ENCODE assay signal across 8 mouse cellular contexts in the genomic region with DNA sequence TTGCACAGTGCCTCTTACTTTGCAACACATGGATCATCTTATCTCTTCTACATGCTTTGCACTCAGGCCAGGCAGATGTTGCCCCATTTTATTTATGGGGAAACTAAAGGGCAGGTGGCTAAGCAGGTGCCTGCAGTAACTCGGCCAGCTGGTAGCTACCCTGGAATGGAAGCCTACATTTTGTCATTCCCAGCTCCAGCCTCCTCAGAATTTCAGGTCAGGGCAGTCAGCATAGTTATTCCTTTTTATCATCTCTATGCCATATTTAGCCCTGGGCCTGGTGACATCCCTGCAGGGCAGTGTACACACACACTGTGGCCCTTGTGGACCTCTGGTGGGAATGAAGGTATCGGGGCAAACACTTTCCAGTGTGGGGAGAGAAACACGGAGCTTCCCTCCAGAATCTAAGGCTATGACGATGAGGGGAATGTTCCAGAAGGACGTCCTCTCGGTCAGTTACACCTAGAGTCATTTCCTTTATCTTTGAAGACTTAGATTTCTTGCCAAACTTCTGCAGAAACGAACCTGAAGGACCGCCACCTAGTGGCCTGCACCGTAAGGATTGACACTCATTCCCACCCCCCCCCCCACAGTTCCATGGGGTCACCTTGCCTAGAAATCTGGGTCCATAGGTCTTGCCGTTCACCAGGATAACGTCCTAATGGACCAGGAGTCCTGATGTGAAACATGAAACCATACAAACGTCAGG.
DNase-seq lines count a peak whose midpoint lies in the region; ATAC-seq lines count a peak whose summit lies in the region.
"Had no signal": no experiment of that assay in that cellular context is flagged by ENCODE, and none has a peak within 500 bp of the region (broad histone marks: within the 10 kb centered on the region; RNA-seq: fewer than 3 reads in every experiment).

No protein-coding gene starts in this region.

- no peaks in the 10 kb centered on the region for H3K36me3 ChIP-seq in liver, embryonic 11.5 days (ENCODE audit: control insufficient read depth, insufficient read depth, low read length)
- H3K36me3 ChIP-seq: midbrain, embryonic 12.5 days had no signal

- H3K4me1 ChIP-seq in liver, embryonic 11.5 days (replicated peaks; ENCODE audit: control insufficient read depth, insufficient read depth, low read length), result 0 out of 2 replicates have a peak, but pooled peaks cover 2% of the 10 kb centered on the region
- H3K4me1 ChIP-seq: midbrain, embryonic 12.5 days had no signal

- H3K27ac ChIP-seq in liver, embryonic 11.5 days (ENCODE audit: low read depth, low read length), result no peak overlapping the region
- H3K27ac ChIP-seq: midbrain, embryonic 12.5 days had no signal

- ATAC-seq in liver, embryonic 11.5 days (replicated peaks; ENCODE audit: low FRiP score), result no peak

- H3K27me3 ChIP-seq in liver, embryonic 11.5 days (replicated peaks; ENCODE audit: control insufficient read depth, insufficient read depth, low read length), result no peaks in the 10 kb centered on the region

- DNase-seq in liver (peak; percentile 51), NIH3T3 (ENCODE audit: low read depth) (peak; percentile 65)
- no peak for DNase-seq in liver, embryonic 11.5 days (ENCODE audit: low spot score)
- peak; percentile 64 to 66 for DNase-seq in cerebellum, postnatal 10 days
- DNase-seq in heart, postnatal 36 days, result peak; percentile 66 to 71
- DNase-seq in naive thymus-derived CD4-positive, alpha-beta T cell, adult 2 months (ENCODE audit: low read depth), result peak; percentile 79
- no peak for DNase-seq in right cerebral cortex, postnatal 10 days (ENCODE audit: low spot score in 2 of 2)

- no peak overlapping the region for H3K4me2 ChIP-seq in liver, embryonic 11.5 days
- H3K4me2 ChIP-seq: midbrain, embryonic 12.5 days had no signal

- H3K4me3 ChIP-seq in liver, embryonic 11.5 days (ENCODE audit: low read depth, low read length), result no peak overlapping the region
- H3K4me3 ChIP-seq: midbrain, embryonic 12.5 days had no signal

- no peak overlapping the region for H3K9ac ChIP-seq in liver, embryonic 11.5 days (ENCODE audit: low read depth, low read length)
- H3K9ac ChIP-seq: midbrain, embryonic 12.5 days had no signal

- intact Hi-C loops in heart, postnatal 36 days (cut with DNase I), result loop anchor here (2.0 to 10.0 kb wide), 5 partner anchors 57 to 332 kb away; a partner anchor contains a TSS

- H3K9me3 ChIP-seq in liver, embryonic 11.5 days (ENCODE audit: control insufficient read depth, low read length), result no peaks in the 10 kb centered on the region
- H3K9me3 ChIP-seq: midbrain, embryonic 12.5 days had no signal

- WGBS in liver, embryonic 11.5 days, result 25% methylated on average over 12 of the region's 12 CpGs

Comparison
In these comparisons a context has a peak if more than half of its experiments do, and no peak if none do; other contexts are left out.
1. DNase-seq: peak in liver (single experiment), NIH3T3 (single experiment), cerebellum, postnatal 10 days (2 of 2), heart, postnatal 36 days (2 of 2) and naive thymus-derived CD4-positive, alpha-beta T cell, adult 2 months (single experiment); none in liver, embryonic 11.5 days (single experiment) and right cerebral cortex, postnatal 10 days (0 of 2).